Mouse (Mus musculus): ENCODE results near the gene Gpr34.

The Gpr34 gene

DNA sequence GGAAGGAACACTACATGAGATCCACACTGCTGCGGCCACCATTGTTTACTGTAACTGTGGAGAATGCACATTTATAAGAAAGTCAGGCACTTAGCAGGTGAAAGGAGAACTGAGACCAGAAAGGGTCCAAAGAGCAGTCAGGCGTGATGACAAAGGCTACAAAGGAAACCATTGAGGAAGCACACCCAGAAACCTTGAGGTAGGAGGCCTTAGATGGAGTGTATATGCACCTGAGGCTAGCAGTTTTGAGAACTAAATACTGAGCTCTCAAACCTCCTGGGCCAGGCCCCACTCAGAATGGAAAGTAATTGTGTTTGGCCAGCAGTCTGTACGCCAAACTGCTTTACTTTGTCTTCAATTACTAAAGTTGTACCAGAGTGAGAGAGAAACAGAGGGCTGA, 38.5 kb downstream of the Gpr34 start:
- CTCF ChIA-PET: no interaction called here

- CTCF ChIA-PET: no interaction called here
Measured at GRCm38 (mm10) chrX:13673001-13673400, 41.1 kb downstream of the Gpr34 start.

DNA sequence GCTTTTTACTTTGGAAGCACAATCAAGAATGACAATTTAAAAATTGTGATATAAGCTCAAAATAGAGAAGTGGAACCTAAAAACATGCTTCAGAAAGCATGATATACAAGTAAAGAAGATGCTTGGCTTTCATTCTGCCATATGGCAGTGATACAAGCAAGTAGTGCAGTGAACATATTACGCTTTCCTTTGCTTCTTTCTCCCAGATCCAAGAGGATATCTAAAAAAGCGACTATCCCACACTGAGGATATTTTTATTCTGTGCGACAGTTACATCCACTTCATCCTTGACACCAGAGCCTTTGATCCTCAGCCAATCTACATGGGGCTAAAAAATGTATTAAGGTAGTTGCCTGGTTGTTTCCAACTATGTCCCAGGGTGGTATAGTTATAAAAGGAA, 49.9 kb downstream of the Gpr34 start:
- CTCF ChIA-PET: no interaction called here

DNA sequence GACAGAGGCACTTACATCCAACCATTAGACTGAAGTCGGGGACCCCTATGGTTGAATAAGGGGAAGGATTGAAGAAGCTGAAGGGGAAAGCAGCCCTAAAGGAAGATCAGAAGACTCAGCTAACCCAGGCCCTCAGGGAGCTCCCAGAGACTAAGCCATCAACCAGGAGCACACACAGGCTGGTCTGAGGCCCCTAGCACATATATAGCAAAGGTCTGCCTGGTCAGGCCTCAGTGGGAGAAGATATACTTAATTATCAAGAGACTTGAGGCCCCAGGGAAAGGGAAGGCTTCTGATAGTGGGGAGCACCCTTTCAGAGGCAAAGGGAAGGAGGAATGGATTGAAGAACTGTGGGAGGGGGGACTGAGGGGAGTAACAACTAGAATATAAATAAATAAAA, 54.7 kb downstream of the Gpr34 start:
- CTCF ChIA-PET: interaction anchor here (0.7 kb wide), 1 partner anchor 415 kb away, joined by 3 read pairs; no protein-coding TSS in a partner anchor

DNA sequence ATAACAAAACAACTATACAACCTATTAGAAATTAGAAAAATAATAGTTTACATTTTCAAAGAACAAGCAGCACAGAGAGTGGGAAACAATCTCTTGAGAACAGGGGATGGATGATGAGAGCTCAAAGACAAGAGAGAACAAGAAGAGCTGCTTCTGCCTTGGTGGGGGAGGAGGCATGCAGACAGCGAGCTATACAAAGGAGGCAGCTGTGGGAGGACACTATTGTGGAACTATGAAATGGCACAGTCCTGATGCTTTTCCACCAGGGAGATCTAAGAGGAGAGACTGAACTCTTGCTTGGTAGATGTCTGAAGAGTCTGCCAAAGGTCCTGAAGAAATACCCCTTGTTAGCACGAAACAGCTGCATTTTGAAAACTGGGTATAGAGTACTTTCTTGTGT, 56.5 kb downstream of the Gpr34 start:
- CTCF ChIA-PET: no interaction called here
